In genomic region chr4:127168211-127168913, GRCm38 (mm10) we compare ENCODE assay signal across 8 mouse cellular contexts. TPM values are rescaled to one million over a fixed set of nuclear protein-coding genes. Genes with fewer than 3 reads are reported as not detected.
DNase-seq lines count a peak whose midpoint lies in the region; ATAC-seq and TF ChIP-seq lines count a peak whose summit lies in the region.

No protein-coding gene starts in this region.

- in situ Hi-C loops in ES-E14 (cut with MboI; ENCODE audit: low sequenced_read_pairs in 2 of 2, unreplicated experiment in 2 of 2) = no loop called here

- no peaks in the 10 kb centered on the region for H3K36me3 ChIP-seq in ES-E14 (ENCODE audit: control insufficient read depth, insufficient read depth, low read length, poor library complexity, severe bottlenecking)
- no peaks in the 10 kb centered on the region for H3K36me3 ChIP-seq in liver, embryonic 13.5 days

- H3K9ac ChIP-seq in ES-E14 (ENCODE audit: insufficient read depth, low read depth, low read length, poor library complexity, severe bottlenecking) = peak overlapping the region; percentile 46; the same call in 1 of the 2 replicates
- H3K9ac ChIP-seq in liver, embryonic 13.5 days = peak overlapping the region; percentile 36; the same call in 1 of the 2 replicates

- peak; percentile 54 for ATAC-seq in liver, embryonic 13.5 days (ENCODE audit: low read depth)

- H3K4me1 ChIP-seq in ES-E14 (ENCODE audit: control insufficient read depth in 2 of 2, insufficient read depth in 2 of 2, low read length in 2 of 2, poor library complexity in 1 of 2) = peaks cover 2 to 15% of the 10 kb centered on the region in 2 experiments; a peak in 3 of 4 replicates
- peaks cover 13% of the 10 kb centered on the region; the same call in 1 of the 2 replicates for H3K4me1 ChIP-seq in liver, embryonic 13.5 days (replicated peaks)

- no peak overlapping the region for H3K27ac ChIP-seq in ES-E14 (ENCODE audit: insufficient read depth, low read depth, low read length, poor library complexity, severe bottlenecking)
- no peak overlapping the region for H3K27ac ChIP-seq in liver, embryonic 13.5 days

- 2% methylated on average over 39 of the region's 39 CpGs for WGBS in liver, embryonic 13.5 days (ENCODE audit: insufficient replicate concordance)

- peak overlapping the region; percentile 68 for H3K4me2 ChIP-seq in liver, embryonic 13.5 days

- H3K9me3 ChIP-seq in ES-E14 (ENCODE audit: control insufficient read depth, insufficient read depth, low read depth, low read length) = no peaks in the 10 kb centered on the region
- no peaks in the 10 kb centered on the region for H3K9me3 ChIP-seq in liver, embryonic 13.5 days (replicated peaks)

- H3K27me3 ChIP-seq in liver, embryonic 13.5 days = peaks cover 74% of the 10 kb centered on the region

- peak overlapping the region; percentile 81 to 88 for H3K4me3 ChIP-seq in ES-E14 (ENCODE audit: insufficient read depth in 1 of 2, low read depth in 1 of 2, low read length in 2 of 2, poor library complexity in 1 of 2, severe bottlenecking in 1 of 2)
- H3K4me3 ChIP-seq in liver, embryonic 13.5 days (replicated peaks) = peak overlapping the region; percentile 61

- peak; percentile 34 to 48 for DNase-seq in B cell, adult 2 months
- DNase-seq in ES-E14 (ENCODE audit: low read depth, low spot score) = peak; percentile 49
- DNase-seq in cerebellum, postnatal 10 days = peak; percentile 92
- DNase-seq in frontal cortex, postnatal 36 days (ENCODE audit: low spot score in 2 of 2) = peak; percentile 66 to 75
- DNase-seq in kidney, adult 11 months = peak; percentile 9
- DNase-seq in liver, embryonic 13.5 days = no peak
- peak; percentile 7 to 18 for DNase-seq in natural killer cell, adult 2 months (ENCODE audit: low spot score in 2 of 2)
- peak; percentile 2 to 17 for DNase-seq in thymus, postnatal 36 days

TF ChIP-seq in ES-E14, 5 proteins besides CTCF, POLR2A, EP300 and RAD21:
- TF ChIP-seq ZC3H11A (IDR thresholded peaks at IDR 0.05; ENCODE audit: borderline replicate concordance, low read depth, low read length) (no peak), MAFK (IDR thresholded peaks at IDR 0.05; ENCODE audit: insufficient read depth, low read depth, low read length) (no peak)
TF ChIP-seq in ES-E14: peak in this region for 0.

RNA-seq across cellular contexts. Expression of gene Dlgap3, which starts 0.6 kb away (rescaled TPM):
- total RNA-seq in ES-E14 (2012; rRNA removed) = 8.8 and 14.1 TPM in 2 replicates
- polyA plus RNA-seq in liver, embryonic 13.5 days (2015; fragmentation: Nextera tagmentation; extraction: Ambion mirVana) = 0.17 and 0.22 TPM in 2 replicates

RNA-seq across cellular contexts. Expression of gene Tmem35b, which starts 44.9 kb away (rescaled TPM):
- total RNA-seq in ES-E14 (2012; rRNA removed) = 3.7 and 4.8 TPM in 2 replicates
- 6.8 and 7.8 TPM in 2 replicates for polyA plus RNA-seq in liver, embryonic 13.5 days (2015; fragmentation: Nextera tagmentation; extraction: Ambion mirVana)
